Mouse (Mus musculus): ENCODE data around the gene Zmynd10.

- no peak for TF ChIP-seq CTCF (IDR thresholded peaks at IDR 0.05; ENCODE audit: low read depth, low read length)
- TF ChIP-seq GATA1 (IDR thresholded peaks at IDR 0.05; ENCODE audit: borderline replicate concordance, low read length) = no peak
- TF ChIP-seq TAL1 (conservative IDR thresholded peaks at IDR 0.05; ENCODE audit: low read depth, low read length) = no peak
- TF ChIP-seq POLR2AphosphoS5 (IDR thresholded peaks at IDR 0.05; ENCODE audit: insufficient replicate concordance, low read depth, low read length) = no peak
These were observed 43.6 kb downstream of the Zmynd10 start for GRCm38 (mm10) chr9:107590773-107591060.
